Mouse (Mus musculus): ENCODE results near the gene Kbtbd3. TPM values are rescaled to one million over a fixed set of nuclear protein-coding genes. Genes with fewer than 3 reads are reported as not detected.

Kbtbd3 gene
- 0.07 and 0.10 TPM in 2 replicates for polyA plus RNA-seq (2012; rRNA removed)

GRCm38 (mm10) chr9:4309351-4310085 is at the start of gene Kbtbd3, which contains the start of gene Aasdhppt:
TSS of gene Kbtbd3 (plus strand) at chr9:4309833.
TSS of gene Aasdhppt (minus strand) at chr9:4309471.

GRCm38 (mm10) chr9:4375828-4376639 is 66.4 kb downstream of the Kbtbd3 start, which contains the start of gene Msantd4:
TSS of gene Msantd4 (plus strand) at chr9:4376562.

Other genes starting within 250 kb of the Kbtbd3 start
- 2.5 and 3.5 TPM in 2 replicates for gene Aasdhppt, start 362 bp upstream of the Kbtbd3 start, polyA plus RNA-seq (2012; rRNA removed)
- gene Msantd4, start 66.7 kb downstream of the Kbtbd3 start, polyA plus RNA-seq (2012; rRNA removed): 1.2 and 1.8 TPM in 2 replicates

Data from ovary, adult 2 months (tissue).